Mouse (Mus musculus): Measurements from ENCODE around the gene Brd1. TPM values are rescaled to one million over a fixed set of nuclear protein-coding genes. Genes with fewer than 3 reads are reported as not detected.
A peak's percentile ranks its signal among the peaks of the same experiment; 100 is the strongest.

Gene Brd1
- polyA plus RNA-seq, 1 experiment from 2014 or later: 41.7 TPM

GRCm38 (mm10) chr15:88688120-88688519 is 45.9 kb downstream of the Brd1 start:
- no peak for DNase-seq (ENCODE audit: low read depth, low spot score)

GRCm38 (mm10) chr15:88686725-88687124 is 47.3 kb downstream of the Brd1 start:
- ChIA-PET POLR2A (interaction anchor here (0.7 kb wide), 1 partner anchor 26 kb away, joined by 3 read pairs; no protein-coding TSS in a partner anchor), CTCF (interaction anchor here (1.3 kb wide), 1 partner anchor 10 kb away, joined by 5 read pairs; no protein-coding TSS in a partner anchor)
- TF ChIP-seq CTCF (IDR thresholded peaks at IDR 0.05): no peak
- DNase-seq (ENCODE audit: low read depth, low spot score) (no peak), ATAC-seq (no peak)
- in situ Hi-C loops (cut with MboI; ENCODE audit: low pct_unique_long_range_greater_than_20kb): no loop called here
- no peaks in the 10 kb centered on the region for H3K27me3 ChIP-seq

More at GRCm38 (mm10) chr15:88688120-88688519, 45.9 kb downstream of the Brd1 start:
- H3K27me3 ChIP-seq: no peaks in the 10 kb centered on the region
- TF ChIP-seq CTCF (IDR thresholded peaks at IDR 0.05): no peak
- no peak for ATAC-seq
- in situ Hi-C loops (cut with MboI; ENCODE audit: low pct_unique_long_range_greater_than_20kb): no loop called here
- ChIA-PET POLR2A (no interaction called here), CTCF (interaction anchor here (1.0 kb wide), 1 partner anchor 12 kb away, joined by 3 read pairs; no protein-coding TSS in a partner anchor)

- no peak for TF ChIP-seq CTCF (IDR thresholded peaks at IDR 0.05)
- no peak for DNase-seq (ENCODE audit: low read depth, low spot score)
- ATAC-seq: no peak
- in situ Hi-C loops (cut with MboI; ENCODE audit: low pct_unique_long_range_greater_than_20kb): no loop called here
- ChIA-PET POLR2A (interaction anchor here (0.7 kb wide), 1 partner anchor 11 kb away, joined by 7 read pairs; no protein-coding TSS in a partner anchor), CTCF (interaction anchor here (0.8 kb wide), 1 partner anchor 85 kb away, joined by 4 read pairs; no protein-coding TSS in a partner anchor)
- H3K27me3 ChIP-seq: no peaks in the 10 kb centered on the region
Observed at GRCm38 (mm10) chr15:88684039-88684438, 50.0 kb downstream of the Brd1 start.

GRCm38 (mm10) chr15:88680931-88681330 is 53.1 kb downstream of the Brd1 start:
- CTCF ChIA-PET: no interaction called here

GRCm38 (mm10) chr15:88677568-88677967 is 56.5 kb downstream of the Brd1 start:
- in situ Hi-C loops (cut with MboI; ENCODE audit: low pct_unique_long_range_greater_than_20kb): no loop called here
- ChIA-PET CTCF (no interaction called here), POLR2A (no interaction called here)
- no peaks in the 10 kb centered on the region for H3K27me3 ChIP-seq
- TF ChIP-seq CTCF (IDR thresholded peaks at IDR 0.05): no peak
- ATAC-seq (no peak), DNase-seq (ENCODE audit: low read depth, low spot score) (no peak)

More at GRCm38 (mm10) chr15:88680931-88681330, 53.1 kb downstream of the Brd1 start:
- in situ Hi-C loops (cut with MboI; ENCODE audit: low pct_unique_long_range_greater_than_20kb): no loop called here
- peak; percentile 17 for ATAC-seq
- POLR2A ChIA-PET: no interaction called here
- DNase-seq (ENCODE audit: low read depth, low spot score): no peak
- TF ChIP-seq CTCF (IDR thresholded peaks at IDR 0.05): no peak
- H3K27me3 ChIP-seq: no peaks in the 10 kb centered on the region

GRCm38 (mm10) chr15:88675998-88676397 is 58.0 kb downstream of the Brd1 start:
- in situ Hi-C loops (cut with MboI; ENCODE audit: low pct_unique_long_range_greater_than_20kb): no loop called here
- POLR2A ChIA-PET: no interaction called here
- CTCF ChIA-PET: no interaction called here
- DNase-seq (ENCODE audit: low read depth, low spot score): no peak
- no peak for ATAC-seq
- no peak for TF ChIP-seq CTCF (IDR thresholded peaks at IDR 0.05)
- H3K27me3 ChIP-seq: no peaks in the 10 kb centered on the region

GRCm38 (mm10) chr15:88668693-88669092 is 65.3 kb downstream of the Brd1 start:
- no peak for ATAC-seq
- no peak for TF ChIP-seq CTCF (IDR thresholded peaks at IDR 0.05)
- ChIA-PET CTCF (no interaction called here), POLR2A (no interaction called here)
- DNase-seq (ENCODE audit: low read depth, low spot score): no peak
- peaks cover 6% of the 10 kb centered on the region for H3K27me3 ChIP-seq
- in situ Hi-C loops (cut with MboI; ENCODE audit: low pct_unique_long_range_greater_than_20kb): loop anchor here (25.0 kb wide), 1 partner anchor 1056 kb away; no protein-coding TSS in a partner anchor

- CTCF ChIA-PET: no interaction called here
- peaks cover 11% of the 10 kb centered on the region for H3K27me3 ChIP-seq
- DNase-seq (ENCODE audit: low read depth, low spot score) (no peak), ATAC-seq (no peak)
- no peak for TF ChIP-seq CTCF (IDR thresholded peaks at IDR 0.05)
- POLR2A ChIA-PET: interaction anchor here (0.6 kb wide), 1 partner anchor 8 kb away, joined by 12 read pairs; no protein-coding TSS in a partner anchor
- in situ Hi-C loops (cut with MboI; ENCODE audit: low pct_unique_long_range_greater_than_20kb): loop anchor here (25.0 kb wide), 1 partner anchor 1055 kb away; no protein-coding TSS in a partner anchor
Observed at GRCm38 (mm10) chr15:88667653-88668052, 66.4 kb downstream of the Brd1 start.

GRCm38 (mm10) chr15:88665846-88666245 is 68.2 kb downstream of the Brd1 start:
- DNase-seq (ENCODE audit: low read depth, low spot score) (no peak), ATAC-seq (no peak)
- in situ Hi-C loops (cut with MboI; ENCODE audit: low pct_unique_long_range_greater_than_20kb): loop anchor here (25.0 kb wide), 1 partner anchor 1054 kb away; no protein-coding TSS in a partner anchor
- peaks cover 13% of the 10 kb centered on the region for H3K27me3 ChIP-seq
- CTCF ChIA-PET: no interaction called here
- POLR2A ChIA-PET: no interaction called here
- TF ChIP-seq CTCF (IDR thresholded peaks at IDR 0.05): no peak

- TF ChIP-seq CTCF (IDR thresholded peaks at IDR 0.05): no peak
- DNase-seq (ENCODE audit: low read depth, low spot score) (no peak), ATAC-seq (no peak)
- peaks cover 13% of the 10 kb centered on the region for H3K27me3 ChIP-seq
- CTCF ChIA-PET: interaction anchor here (0.9 kb wide), 1 partner anchor 22 kb away, joined by 3 read pairs; no protein-coding TSS in a partner anchor
- in situ Hi-C loops (cut with MboI; ENCODE audit: low pct_unique_long_range_greater_than_20kb): loop anchor here (25.0 kb wide), 1 partner anchor 1051 kb away; no protein-coding TSS in a partner anchor
- POLR2A ChIA-PET: no interaction called here
Observed at GRCm38 (mm10) chr15:88663041-88663440, 71.0 kb downstream of the Brd1 start.

- peak; percentile 89 for TF ChIP-seq CTCF (IDR thresholded peaks at IDR 0.05)
- CTCF ChIA-PET: interaction anchor here (0.9 kb wide), 1 partner anchor 23 kb away, joined by 3 read pairs; no protein-coding TSS in a partner anchor
- in situ Hi-C loops (cut with MboI; ENCODE audit: low pct_unique_long_range_greater_than_20kb): loop anchor here (25.0 kb wide), 1 partner anchor 1050 kb away; no protein-coding TSS in a partner anchor
- H3K27me3 ChIP-seq: peaks cover 14% of the 10 kb centered on the region
- POLR2A ChIA-PET: no interaction called here
- ATAC-seq: peak; percentile 45
- no peak for DNase-seq (ENCODE audit: low read depth, low spot score)
Observed at GRCm38 (mm10) chr15:88662111-88662850, 71.8 kb downstream of the Brd1 start.

Measured in Patski (cell line).